Mouse (Mus musculus) CH12.LX (cell line): Measurements from ENCODE around the gene Slc25a28. TPM values are rescaled to one million over a fixed set of nuclear protein-coding genes. Genes with fewer than 3 reads are reported as not detected.

Experiments
- DNase-seq: peaks from one replicate; pipeline ENCODE4 v3.0.0-alpha.2; 2013; ENCODE audit errors: extremely low read depth
- H3K27ac ChIP-seq: 2 replicates; pipeline ENCODE4 v1.5.1; 2012; ENCODE audit warnings: low read depth, mild to moderate bottlenecking, control low read depth, moderate library complexity; ENCODE audit not compliant: insufficient read depth
- H3K27me3 ChIP-seq: replicated peaks from 2 replicates; pipeline ENCODE3; 2012; ENCODE audit warnings: inconsistent platforms
- H3K36me3 ChIP-seq, 2 experiments: replicated peaks in 1 of 2; 2 replicates each; pipeline versions ENCODE3 to v1.6.1; 2012; ENCODE audit warnings: inconsistent platforms in 1 of 2, low read length in 1 of 2, mild to moderate bottlenecking in 1 of 2, mixed read lengths in 1 of 2, moderate library complexity in 1 of 2; ENCODE audit not compliant: control insufficient read depth in 1 of 2, insufficient read depth in 1 of 2
- H3K4me1 ChIP-seq, 2 experiments: 2 replicates each; pipeline ENCODE4 v1.6.1; 2012; ENCODE audit warnings: inconsistent platforms in 1 of 2, moderate library complexity in 1 of 2; ENCODE audit not compliant: insufficient read depth in 2 of 2, control insufficient read depth in 1 of 2
- H3K4me2 ChIP-seq: 2 replicates; pipeline ENCODE4 v1.6.1; 2012; ENCODE audit warnings: low read depth, mild to moderate bottlenecking, control low read depth; ENCODE audit not compliant: poor library complexity, insufficient read depth, severe bottlenecking
- H3K4me3 ChIP-seq, 3 experiments: fragments of 150-350 bp in 1 of 3; sonication (generic) in 1 of 3; replicated peaks in 1 of 3; 2 replicates each; pipeline versions ENCODE3 to v1.5.1; 2011 to 2012; ENCODE audit warnings: low read depth in 2 of 3, low read length in 2 of 3, mild to moderate bottlenecking in 2 of 3, moderate library complexity in 2 of 3, control low read depth in 1 of 3, improper control_type of control experiment in 1 of 3, inconsistent platforms in 1 of 3, mixed read lengths in 1 of 3; ENCODE audit not compliant: poor library complexity in 1 of 3
- H3K79me2 ChIP-seq: replicated peaks from 2 replicates; pipeline ENCODE4 v1.6.1; 2012; ENCODE audit warnings: mild to moderate bottlenecking, moderate library complexity; ENCODE audit not compliant: control insufficient read depth, poor library complexity, insufficient read depth, severe bottlenecking; ENCODE audit errors: extremely low read depth
- H3K9ac ChIP-seq: 2 replicates; pipeline ENCODE4 v1.6.1; 2012; ENCODE audit warnings: low read depth, mild to moderate bottlenecking, control low read depth, moderate library complexity; ENCODE audit not compliant: insufficient read depth
- H3K9me3 ChIP-seq: replicated peaks from 2 replicates; pipeline ENCODE3; 2012; ENCODE audit warnings: low read length, inconsistent platforms, mixed read lengths
- CHD1 ChIP-seq: IDR thresholded peaks from 2 replicates; pipeline ENCODE4 v1.6.1; 2012; ENCODE audit warnings: low read depth, low read length, improper control_type of control experiment, inconsistent platforms
- CHD2 ChIP-seq: IDR thresholded peaks from 2 replicates; pipeline ENCODE4 v1.6.1; 2011; ENCODE audit warnings: low read length, improper control_type of control experiment
- CTCF ChIP-seq, 2 experiments: IDR thresholded peaks in 1 of 2; conservative IDR thresholded peaks in 1 of 2; 2 replicates each; pipeline ENCODE4 v1.5.1; 2011 to 2012; ENCODE audit warnings: low read depth in 2 of 2, low read length in 2 of 2, improper control_type of control experiment in 1 of 2, inconsistent platforms in 1 of 2, mild to moderate bottlenecking in 1 of 2, moderate library complexity in 1 of 2
- ELF1 ChIP-seq: IDR thresholded peaks from 2 replicates; pipeline ENCODE4 v1.6.1; 2014; ENCODE audit warnings: low read depth, mild to moderate bottlenecking, inconsistent platforms, low read length, improper control_type of control experiment
- EP300 ChIP-seq: IDR thresholded peaks from 2 replicates; pipeline ENCODE4 v1.6.1; 2011; ENCODE audit warnings: low read length, improper control_type of control experiment
- ETS1 ChIP-seq: conservative IDR thresholded peaks from 2 replicates; pipeline ENCODE4 v1.6.1; 2012; ENCODE audit warnings: low read depth, mild to moderate bottlenecking, inconsistent platforms, low read length, improper control_type of control experiment, moderate library complexity
- IRF4 ChIP-seq: IDR thresholded peaks from 2 replicates; pipeline ENCODE4 v1.6.1; 2014; ENCODE audit warnings: low read depth, mild to moderate bottlenecking, inconsistent platforms, low read length, improper control_type of control experiment
- JUN ChIP-seq: IDR thresholded peaks from 2 replicates; pipeline ENCODE4 v1.6.1; 2011; ENCODE audit warnings: low read depth, mild to moderate bottlenecking, low read length, improper control_type of control experiment, moderate library complexity; ENCODE audit not compliant: insufficient read depth
- JUND ChIP-seq: conservative IDR thresholded peaks from 2 replicates; pipeline ENCODE4 v1.6.1; 2011; ENCODE audit warnings: low read depth, low read length, improper control_type of control experiment
- KAT2A ChIP-seq: IDR thresholded peaks from 2 replicates; pipeline ENCODE4 v1.6.1; 2012; ENCODE audit warnings: low read length, improper control_type of control experiment, inconsistent platforms; ENCODE audit not compliant: insufficient replicate concordance
- MAFK ChIP-seq: IDR thresholded peaks from 2 replicates; pipeline ENCODE4 v1.6.1; 2011; ENCODE audit warnings: low read length, improper control_type of control experiment; ENCODE audit not compliant: insufficient replicate concordance
- MAX ChIP-seq: IDR thresholded peaks from 2 replicates; pipeline ENCODE4 v1.6.1; 2011; ENCODE audit warnings: low read length, improper control_type of control experiment
- MAZ ChIP-seq: IDR thresholded peaks from 2 replicates; pipeline ENCODE4 v1.6.1; 2012; ENCODE audit warnings: low read depth, mild to moderate bottlenecking, inconsistent platforms, low read length, improper control_type of control experiment, moderate library complexity
- MEF2A ChIP-seq: IDR thresholded peaks from 2 replicates; pipeline ENCODE4 v1.6.1; 2014; ENCODE audit warnings: low read depth, mild to moderate bottlenecking, inconsistent platforms, low read length, improper control_type of control experiment, borderline replicate concordance
- MXI1 ChIP-seq: IDR thresholded peaks from 2 replicates; pipeline ENCODE4 v1.6.1; 2011; ENCODE audit warnings: mild to moderate bottlenecking, low read depth, low read length, improper control_type of control experiment
- NELFE ChIP-seq: IDR thresholded peaks from 2 replicates; pipeline ENCODE4 v1.6.1; 2011; ENCODE audit warnings: low read depth, low read length, improper control_type of control experiment
- NRF1 ChIP-seq: IDR thresholded peaks from 2 replicates; pipeline ENCODE4 v1.6.1; 2014; ENCODE audit warnings: low read depth, mild to moderate bottlenecking, inconsistent platforms, low read length, improper control_type of control experiment, moderate library complexity
- PAX5 ChIP-seq: IDR thresholded peaks from 2 replicates; pipeline ENCODE4 v1.6.1; 2012; ENCODE audit warnings: low read length, inconsistent platforms, mixed read lengths
- POLR2A ChIP-seq: IDR thresholded peaks from 2 replicates; pipeline ENCODE4 v1.6.1; 2011; ENCODE audit warnings: low read depth, mild to moderate bottlenecking, improper control_type of control experiment, low read length
- POLR2AphosphoS2 ChIP-seq: IDR thresholded peaks from 2 replicates; pipeline ENCODE4 v1.6.1; 2011; ENCODE audit warnings: low read depth, low read length, improper control_type of control experiment
- RCOR1 ChIP-seq: conservative IDR thresholded peaks from 2 replicates; pipeline ENCODE4 v1.6.1; 2012; ENCODE audit warnings: low read depth, mild to moderate bottlenecking, inconsistent platforms, low read length, improper control_type of control experiment
- SIN3A ChIP-seq: IDR thresholded peaks from 2 replicates; pipeline ENCODE4 v1.6.1; 2012; ENCODE audit warnings: low read length, improper control_type of control experiment, inconsistent platforms
- SMC3 ChIP-seq: IDR thresholded peaks from 2 replicates; pipeline ENCODE4 v1.6.1; 2011; ENCODE audit warnings: low read depth, low read length, improper control_type of control experiment
- TBP ChIP-seq: conservative IDR thresholded peaks from 2 replicates; pipeline ENCODE4 v1.6.1; 2011; ENCODE audit warnings: low read depth, low read length, improper control_type of control experiment
- TCF12 ChIP-seq: IDR thresholded peaks from 2 replicates; pipeline ENCODE4 v1.6.1; 2014; ENCODE audit warnings: low read depth, mild to moderate bottlenecking, inconsistent platforms, low read length, improper control_type of control experiment
- UBTF ChIP-seq: IDR thresholded peaks from 2 replicates; pipeline ENCODE4 v1.6.1; 2012; ENCODE audit warnings: low read depth, mild to moderate bottlenecking, inconsistent platforms, low read length, improper control_type of control experiment, moderate library complexity
- USF1 ChIP-seq: IDR thresholded peaks from 2 replicates; pipeline ENCODE4 v1.6.1; 2014; ENCODE audit warnings: low read depth, mild to moderate bottlenecking, inconsistent platforms, low read length, improper control_type of control experiment
- ZC3H11A ChIP-seq: IDR thresholded peaks from 2 replicates; pipeline ENCODE4 v1.6.1; 2012; ENCODE audit warnings: low read depth, mild to moderate bottlenecking, inconsistent platforms, low read length, improper control_type of control experiment
- ZKSCAN1 ChIP-seq: IDR thresholded peaks from 2 replicates; pipeline ENCODE4 v1.6.1; 2012; ENCODE audit warnings: low read depth, inconsistent platforms, low read length, improper control_type of control experiment, borderline replicate concordance
- ZMIZ1 ChIP-seq: IDR thresholded peaks from 2 replicates; pipeline ENCODE4 v1.6.1; 2012; ENCODE audit warnings: low read depth, mild to moderate bottlenecking, inconsistent platforms, low read length, improper control_type of control experiment
- ZNF384 ChIP-seq: IDR thresholded peaks from 2 replicates; pipeline ENCODE4 v1.6.1; 2012; ENCODE audit warnings: low read depth, low read length, improper control_type of control experiment, inconsistent platforms
- dilution Hi-C: fragments of 300-500 bp; cut with MboI; formaldehyde crosslinking; loops from 2 replicates; pipeline ENCODE4 v1.14.3; 2020; ENCODE audit warnings: low sequenced_read_pairs; ENCODE audit not compliant: extremely low pct_unique_long_range_greater_than_20kb, extremely low pct_ligation_motif_present
- in situ Hi-C: fragments of 300-500 bp; cut with MboI; formaldehyde crosslinking; loops from 3 replicates; pipeline ENCODE4 v1.14.3; 2019; ENCODE audit warnings: low sequenced_read_pairs, low pct_ligation_motif_present, low pct_unique_long_range_greater_than_20kb, mixed read lengths
- polyA plus RNA-seq: library from polyadenylated mRNA; unstranded; fragments of >175 nt; gene quantifications from 2 replicates; pipeline ENCODE4 v1.2.1, GENCODE M21; 2012; ENCODE audit warnings: low read depth; ENCODE audit not compliant: insufficient read length
- total RNA-seq, 2 experiments: library from RNA; depleted of rRNA; stranded (reverse); fragments of 300-350 nt in 1 of 2; fragments of >200 nt in 1 of 2; gene quantifications; 2 replicates each; pipeline ENCODE4 v1.2.3; 2012 to 2014

The Slc25a28 gene
- total and polyA plus RNA-seq, 3 experiments: 35.2 to 48.1 (median 37.8) TPM

- H3K4me2 ChIP-seq: no peak overlapping the region
- H3K27ac ChIP-seq: no peak overlapping the region
- no peak for TF ChIP-seq MAZ
- no peak for TF ChIP-seq JUN
- TF ChIP-seq ZC3H11A: no peak
- TF ChIP-seq MAFK: no peak
- no peak for TF ChIP-seq ETS1
- no peak for TF ChIP-seq CHD1
- H3K36me3 ChIP-seq: peaks cover 5 to 45% of the 10 kb centered on the region in 2 experiments
- dilution Hi-C loops: no loop called here
- DNase-seq: no peak
- H3K79me2 ChIP-seq: no peaks in the 10 kb centered on the region
- H3K9me3 ChIP-seq: no peaks in the 10 kb centered on the region
- peaks cover 10 to 35% of the 10 kb centered on the region in 2 experiments for H3K4me1 ChIP-seq
- in situ Hi-C loops: loop anchor here (5.0 kb wide), 1 partner anchor 35 kb away; no protein-coding TSS in a partner anchor
- H3K9ac ChIP-seq: no peak overlapping the region
- no peaks in the 10 kb centered on the region for H3K27me3 ChIP-seq
- no peak overlapping the region for H3K4me3 ChIP-seq
These were observed 37.3 kb upstream of the Slc25a28 start for GRCm38 (mm10) chr19:43711971-43712370.

GRCm38 (mm10) chr19:43711159-43711916 lies 36.7 kb upstream of the Slc25a28 start:
- H3K36me3 ChIP-seq: peaks cover 5 to 43% of the 10 kb centered on the region in 2 experiments
- H3K4me3 ChIP-seq: peak overlapping the region; percentile 37 to 50 (median 44)
- H3K27ac ChIP-seq: peak overlapping the region; percentile 91
- no peaks in the 10 kb centered on the region for H3K27me3 ChIP-seq
- H3K4me1 ChIP-seq: peaks cover 10 to 35% of the 10 kb centered on the region in 2 experiments
- H3K9ac ChIP-seq: peak overlapping the region; percentile 96
- peak; percentile 83 for DNase-seq
- H3K79me2 ChIP-seq: no peaks in the 10 kb centered on the region
- H3K9me3 ChIP-seq: no peaks in the 10 kb centered on the region
- peak overlapping the region; percentile 85 for H3K4me2 ChIP-seq
- in situ Hi-C loops (loop anchor here (5.0 kb wide), 1 partner anchor 34 kb away; no protein-coding TSS in a partner anchor), dilution Hi-C loops (no loop called here)
- TF ChIP-seq NRF1 (no peak), MXI1 (peak; percentile 80; the same call in 1 of the 2 replicates), PAX5 (no peak), CHD1 (peak; percentile 69; the same call in 1 of the 2 replicates), ZC3H11A (no peak), POLR2AphosphoS2 (peak; percentile 60; the same call in 1 of the 2 replicates), TCF12 (peak; percentile 36; the same call in 1 of the 2 replicates), ZKSCAN1 (no peak), UBTF (no peak), MAFK (peak; percentile 84), RCOR1 (0 out of 2 replicates have a peak, but pooled peaks have one; percentile 61), JUND (0 out of 2 replicates have a peak, but pooled peaks have one; percentile 9), ZNF384 (peak; percentile 87), TBP (peak; percentile 75), NELFE (peak; percentile 76), SMC3 (no peak), CHD2 (peak; percentile 35; the same call in 1 of the 2 replicates), IRF4 (peak; percentile 32), SIN3A (peak; percentile 59; the same call in 1 of the 2 replicates), EP300 (no peak), ZMIZ1 (0 out of 2 replicates have a peak, but pooled peaks have one; percentile 34), USF1 (no peak), POLR2A (peak; percentile 76), MEF2A (no peak), MAX (peak; percentile 94), MAZ (peak; percentile 78; the same call in 1 of the 2 replicates), KAT2A (0 out of 2 replicates have a peak, but pooled peaks have one; percentile 33), ELF1 (peak; percentile 80), CTCF (conservative IDR thresholded peaks at IDR 0.05 in 1 of 2, IDR thresholded peaks at IDR 0.05 in 1 of 2; ENCODE audit: low read depth in 2 of 2, low read length in 2 of 2) (no peak)
